8 mouse cellular contexts compared by ENCODE assay signal in genomic region chr17:5748501-5748894, GRCm38 (mm10).
A peak's percentile ranks its signal among the peaks of the same experiment; 100 is the strongest.
DNase-seq lines count a peak whose midpoint lies in the region.

No protein-coding gene starts in this region.

- intact Hi-C loops in left cerebral cortex, postnatal 36 days (cut with DNase I) = no loop called here

- peak; percentile 20 for DNase-seq in gastrocnemius, postnatal 10 days
- DNase-seq in gastrocnemius, postnatal 25 days = no peak
- DNase-seq in right cerebral cortex, postnatal 4 days = peak; percentile 44
- no peak for DNase-seq in right cerebral cortex, adult 2 months (ENCODE audit: low spot score in 2 of 2)
- DNase-seq in cerebellum, adult 9-10 months = peak; percentile 60
- peak; percentile 68 for DNase-seq in mesoderm, embryonic 11.5 days (ENCODE audit: low read depth, low spot score)
- DNase-seq in left cerebral cortex, postnatal 36 days (ENCODE audit: low spot score in 2 of 2) = no peak
- no peak for DNase-seq in spleen, adult 18-20 months

Comparison
In these comparisons a context has a peak if more than half of its experiments do, and no peak if none do; other contexts are left out.
1. DNase-seq: peak in gastrocnemius, postnatal 10 days (single experiment), right cerebral cortex, postnatal 4 days (single experiment), cerebellum, adult 9-10 months (single experiment) and mesoderm, embryonic 11.5 days (single experiment); none in gastrocnemius, postnatal 25 days (single experiment), right cerebral cortex, adult 2 months (0 of 2), left cerebral cortex, postnatal 36 days (0 of 2) and spleen, adult 18-20 months (0 of 2).